Mouse (Mus musculus) hindbrain, embryonic 15.5 days (tissue): Measurements from ENCODE around the gene Lrrc4c. TPM values are rescaled to one million over a fixed set of nuclear protein-coding genes. Genes with fewer than 3 reads are reported as not detected.

Experiments used
- ATAC-seq: fragments of 200-750 bp; cut with Nextera tagmentation; 2 replicates; pipeline ENCODE4 v1.8.0; 2017; ENCODE audit warnings: low read depth, moderate number of reproducible peaks, moderate TSS enrichment; ENCODE audit not compliant: low FRiP score
- H3K27ac ChIP-seq: fragments of 300-500 bp; sonication (generic); replicated peaks from 2 replicates; pipeline ENCODE4 v1.5.1; 2015; ENCODE audit warnings: mild to moderate bottlenecking, inconsistent platforms
- H3K27me3 ChIP-seq: fragments of 300-500 bp; sonication (generic); 2 replicates; pipeline ENCODE4 v1.6.1; 2015; ENCODE audit warnings: control low read depth, inconsistent platforms
- H3K36me3 ChIP-seq: fragments of 300-500 bp; sonication (generic); 2 replicates; pipeline ENCODE4 v1.6.1; 2015; ENCODE audit warnings: control low read depth, inconsistent platforms
- H3K4me1 ChIP-seq: fragments of 300-500 bp; sonication (generic); replicated peaks from 2 replicates; pipeline ENCODE4 v1.6.1; 2015; ENCODE audit warnings: control low read depth, inconsistent platforms
- H3K4me2 ChIP-seq: fragments of 300-500 bp; sonication (generic); 2 replicates; pipeline ENCODE4 v1.6.1; 2015; ENCODE audit warnings: moderate library complexity, mild to moderate bottlenecking, inconsistent platforms
- H3K4me3 ChIP-seq: fragments of 300-500 bp; sonication (generic); 2 replicates; pipeline ENCODE4 v1.5.1; 2015; ENCODE audit warnings: mild to moderate bottlenecking, inconsistent platforms
- H3K9ac ChIP-seq: fragments of 300-500 bp; sonication (generic); 2 replicates; pipeline ENCODE4 v1.6.1; 2015; ENCODE audit warnings: inconsistent platforms
- H3K9me3 ChIP-seq: fragments of 300-500 bp; sonication (generic); 2 replicates; pipeline ENCODE4 v1.6.1; 2016; ENCODE audit warnings: control low read depth, inconsistent platforms
- WGBS: fragments of 180-500 bp; shearing (Covaris S2); methylation state at CpG from one replicate; pipeline ENCODE4 v1.1.7; 2015; 5-methylcytosine and 5-hydroxymethylcytosine counted together
- polyA plus RNA-seq: library from polyadenylated mRNA; unstranded; fragments of >200 nt; fragmentation: Nextera tagmentation; extraction: Ambion mirVana; gene quantifications from 2 replicates; pipeline ENCODE4 v1.2.1, GENCODE M21; 2015

Lrrc4c gene
- polyA plus RNA-seq, 1 experiment from 2014 or later, result 35.0 TPM

GRCm38 (mm10) chr2:97466243-97466793, 1148.3 kb downstream of the Lrrc4c start:
- peak overlapping the region; percentile 95 for H3K27ac ChIP-seq
- no peaks in the 10 kb centered on the region for H3K27me3 ChIP-seq
- peak overlapping the region; percentile 71 for H3K4me2 ChIP-seq
- H3K9me3 ChIP-seq, result no peaks in the 10 kb centered on the region
- H3K36me3 ChIP-seq, result no peaks in the 10 kb centered on the region
- H3K4me3 ChIP-seq, result peak overlapping the region; percentile 73
- H3K4me1 ChIP-seq, result peaks cover 21% of the 10 kb centered on the region
- H3K9ac ChIP-seq, result peak overlapping the region; percentile 70
- ATAC-seq, result peak; percentile 90
- WGBS, result under 1% methylated on average over 25 of the region's 25 CpGs

DNA sequence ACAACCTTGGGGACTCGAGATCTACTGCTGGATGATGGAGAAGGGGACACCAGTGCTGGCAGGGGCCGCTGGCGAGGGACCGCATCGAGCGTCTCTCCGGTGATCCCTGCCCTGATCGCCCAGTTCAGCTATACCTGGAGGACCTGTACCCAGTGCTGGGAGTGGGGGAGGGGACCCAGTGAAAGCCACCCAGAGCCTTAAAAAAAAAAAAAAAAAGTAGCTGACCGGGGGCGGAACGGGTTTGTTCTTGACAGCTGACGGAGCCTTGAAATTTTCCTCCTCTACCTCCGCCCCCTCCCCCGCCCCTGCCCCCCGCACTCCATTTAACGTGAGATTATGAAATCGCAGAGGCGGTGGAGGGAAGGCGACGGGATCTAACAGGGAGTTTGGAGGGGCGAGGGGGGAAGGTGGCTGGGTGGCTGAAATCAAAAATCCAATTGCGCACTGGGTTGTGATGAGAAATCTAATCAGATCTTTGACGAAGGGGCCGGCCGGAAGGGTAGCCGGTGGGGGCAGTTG, 1149.1 kb downstream of the Lrrc4c start:
- Histone ChIP-seq H3K4me2 (peak overlapping the region; percentile 71), H3K4me3 (peak overlapping the region; percentile 73), H3K9me3 (no peaks in the 10 kb centered on the region), H3K27ac (peak overlapping the region; percentile 95), H3K27me3 (no peaks in the 10 kb centered on the region), H3K9ac (peak overlapping the region; percentile 70), H3K36me3 (no peaks in the 10 kb centered on the region), H3K4me1 (peaks cover 26% of the 10 kb centered on the region)
- WGBS, result under 1% methylated on average over 26 of the region's 26 CpGs
- peak; percentile 81 for ATAC-seq

GRCm38 (mm10) chr2:97467664-97468063, 1149.7 kb downstream of the Lrrc4c start:
- no peaks in the 10 kb centered on the region for H3K27me3 ChIP-seq
- peak overlapping the region; percentile 71 for H3K4me2 ChIP-seq
- H3K27ac ChIP-seq, result peak overlapping the region; percentile 95
- ATAC-seq, result no peak
- peak overlapping the region; percentile 70 for H3K9ac ChIP-seq
- 5% methylated on average over 8 of the region's 8 CpGs for WGBS
- H3K4me3 ChIP-seq, result peak overlapping the region; percentile 73
- H3K9me3 ChIP-seq, result no peaks in the 10 kb centered on the region
- H3K4me1 ChIP-seq, result peaks cover 29% of the 10 kb centered on the region
- H3K36me3 ChIP-seq, result no peaks in the 10 kb centered on the region

- H3K27me3 ChIP-seq, result no peaks in the 10 kb centered on the region
- H3K27ac ChIP-seq, result peak overlapping the region; percentile 70
- H3K36me3 ChIP-seq, result no peaks in the 10 kb centered on the region
- H3K9me3 ChIP-seq, result no peaks in the 10 kb centered on the region
- H3K4me3 ChIP-seq, result peak overlapping the region; percentile 73
- peaks cover 33% of the 10 kb centered on the region for H3K4me1 ChIP-seq
- 18% methylated on average over 5 of the region's 5 CpGs for WGBS
- peak overlapping the region; percentile 71 for H3K4me2 ChIP-seq
- ATAC-seq, result no peak
- peak overlapping the region; percentile 70 for H3K9ac ChIP-seq
Observed at GRCm38 (mm10) chr2:97468372-97468771, 1150.4 kb downstream of the Lrrc4c start.

GRCm38 (mm10) chr2:97469396-97469795, 1151.4 kb downstream of the Lrrc4c start:
- no peaks in the 10 kb centered on the region for H3K36me3 ChIP-seq
- no peaks in the 10 kb centered on the region for H3K9me3 ChIP-seq
- peak overlapping the region; percentile 70; the same call in 1 of the 2 replicates for H3K27ac ChIP-seq
- H3K27me3 ChIP-seq, result no peaks in the 10 kb centered on the region
- no peak for ATAC-seq
- peaks cover 33% of the 10 kb centered on the region for H3K4me1 ChIP-seq
- 0 out of 2 replicates have a peak overlapping the region, but pooled peaks have one; percentile 33 for H3K9ac ChIP-seq
- WGBS, result 62% methylated on average over 2 of the region's 2 CpGs
- H3K4me2 ChIP-seq, result peak overlapping the region; percentile 71
- peak overlapping the region; percentile 73 for H3K4me3 ChIP-seq

DNA sequence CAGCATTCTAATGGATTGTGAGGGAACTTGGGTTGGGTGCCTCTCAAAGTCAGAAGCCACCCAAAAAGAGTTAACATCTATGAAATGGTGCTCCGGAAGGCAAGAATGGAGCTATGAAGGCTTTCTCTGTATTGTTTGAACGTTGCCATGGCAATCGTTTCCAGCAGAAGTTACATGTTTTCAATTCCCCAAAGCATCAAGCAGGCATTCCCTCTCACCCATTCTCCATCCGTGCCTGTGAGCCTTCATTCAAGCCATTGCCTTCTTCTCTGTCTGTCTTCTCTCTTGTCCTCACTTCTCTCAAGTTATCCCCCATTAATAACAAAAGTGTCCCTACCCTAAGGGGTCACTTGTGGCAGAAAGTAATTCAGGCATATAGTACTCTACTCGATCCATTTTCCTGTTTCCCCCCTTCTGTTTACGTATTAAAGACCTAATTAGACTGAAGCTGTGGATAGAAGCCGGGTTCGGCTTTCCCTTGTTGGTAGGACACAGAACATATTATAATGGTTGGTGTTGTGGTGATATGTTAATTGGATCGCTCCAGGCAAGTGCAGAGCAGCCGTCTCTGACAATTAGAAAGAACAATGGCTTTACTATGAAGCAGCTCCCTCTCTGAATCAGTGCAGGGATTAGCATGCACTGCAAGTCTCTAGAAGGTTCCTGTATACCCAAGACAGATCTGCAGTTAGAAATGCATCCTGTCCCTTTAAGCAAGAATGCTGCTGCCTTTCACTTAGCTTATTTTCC, 1160.4 kb downstream of the Lrrc4c start:
- peak; percentile 89 for ATAC-seq
- WGBS, result 19% methylated on average over 10 of the region's 10 CpGs
- peak overlapping the region; percentile 19 for H3K4me3 ChIP-seq
- H3K27me3 ChIP-seq, result no peaks in the 10 kb centered on the region
- H3K9ac ChIP-seq, result 0 out of 2 replicates have a peak overlapping the region, but pooled peaks have one; percentile 22
- H3K36me3 ChIP-seq, result no peaks in the 10 kb centered on the region
- H3K9me3 ChIP-seq, result no peaks in the 10 kb centered on the region
- peak overlapping the region; percentile 85 for H3K27ac ChIP-seq
- H3K4me2 ChIP-seq, result peak overlapping the region; percentile 52
- H3K4me1 ChIP-seq, result peaks cover 16% of the 10 kb centered on the region

DNA sequence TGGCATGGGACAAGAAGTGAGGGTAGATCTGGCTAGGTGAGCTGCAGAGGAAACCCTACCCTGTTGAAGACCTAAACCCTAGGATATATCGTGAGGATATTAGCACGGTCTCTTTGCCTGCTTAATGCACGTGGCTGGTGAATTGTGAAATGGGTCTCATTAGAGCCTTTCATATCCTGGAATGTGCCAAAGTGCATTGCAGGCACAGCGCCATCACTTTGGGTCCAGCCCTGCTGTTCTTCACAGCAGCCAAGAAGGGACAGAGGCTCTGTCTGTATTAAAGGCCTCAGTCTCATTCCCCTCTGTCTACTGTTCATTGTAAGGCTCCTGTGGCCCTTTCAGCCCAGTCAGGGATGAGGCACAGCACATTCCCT, 1160.9 kb downstream of the Lrrc4c start:
- H3K27me3 ChIP-seq, result no peaks in the 10 kb centered on the region
- H3K4me2 ChIP-seq, result peak overlapping the region; percentile 52
- ATAC-seq, result peak; percentile 82
- no peaks in the 10 kb centered on the region for H3K9me3 ChIP-seq
- 28% methylated on average over 4 of the region's 4 CpGs for WGBS
- no peaks in the 10 kb centered on the region for H3K36me3 ChIP-seq
- peak overlapping the region; percentile 19 for H3K4me3 ChIP-seq
- 0 out of 2 replicates have a peak overlapping the region, but pooled peaks have one; percentile 22 for H3K9ac ChIP-seq
- peak overlapping the region; percentile 85 for H3K27ac ChIP-seq
- peaks cover 16% of the 10 kb centered on the region for H3K4me1 ChIP-seq

DNA sequence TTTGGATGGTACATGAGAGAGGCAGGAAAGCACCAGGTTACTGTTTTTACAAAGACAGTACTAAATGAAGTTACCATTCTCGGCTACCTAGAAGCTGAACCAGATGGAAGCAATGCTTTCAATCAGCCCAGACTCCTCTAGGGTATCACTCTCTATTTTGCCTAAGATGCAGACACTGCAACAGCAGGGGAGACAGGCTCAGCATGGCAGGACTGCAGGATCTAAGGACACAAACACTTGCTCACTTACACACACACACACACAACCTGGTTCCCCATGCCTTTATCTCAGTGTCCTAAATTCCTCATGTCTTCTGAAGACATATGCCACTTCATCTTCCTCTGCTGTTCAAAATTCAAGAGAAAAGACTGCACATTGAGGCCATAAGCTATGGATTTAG, 1167.0 kb downstream of the Lrrc4c start:
- 48% methylated on average over 1 of the region's 1 CpGs for WGBS
- Histone ChIP-seq H3K9ac (no peak overlapping the region), H3K4me2 (no peak overlapping the region), H3K27ac (0 out of 2 replicates have a peak overlapping the region, but pooled peaks have one; percentile 2), H3K27me3 (no peaks in the 10 kb centered on the region), H3K4me3 (no peak overlapping the region), H3K36me3 (no peaks in the 10 kb centered on the region), H3K9me3 (no peaks in the 10 kb centered on the region), H3K4me1 (peaks cover 15% of the 10 kb centered on the region)
- ATAC-seq, result no peak

GRCm38 (mm10) chr2:97485609-97486008, 1167.6 kb downstream of the Lrrc4c start:
- Histone ChIP-seq H3K4me2 (no peak overlapping the region), H3K36me3 (no peaks in the 10 kb centered on the region), H3K27ac (0 out of 2 replicates have a peak overlapping the region, but pooled peaks have one; percentile 2), H3K4me1 (peaks cover 15% of the 10 kb centered on the region), H3K9me3 (no peaks in the 10 kb centered on the region), H3K4me3 (no peak overlapping the region), H3K9ac (no peak overlapping the region), H3K27me3 (no peaks in the 10 kb centered on the region)
- ATAC-seq, result no peak
- WGBS, result 52% methylated on average over 2 of the region's 2 CpGs

- 0 out of 2 replicates have a peak, but pooled peaks have one; percentile 23 for ATAC-seq
- Histone ChIP-seq H3K4me3 (no peak overlapping the region), H3K27me3 (no peaks in the 10 kb centered on the region), H3K36me3 (no peaks in the 10 kb centered on the region), H3K27ac (peak overlapping the region; percentile 18; the same call in 1 of the 2 replicates), H3K4me1 (peaks cover 15% of the 10 kb centered on the region), H3K9me3 (no peaks in the 10 kb centered on the region), H3K4me2 (no peak overlapping the region; the same call in 1 of the 2 replicates), H3K9ac (no peak overlapping the region)
- WGBS, result 35% methylated on average over 5 of the region's 5 CpGs
Observed at GRCm38 (mm10) chr2:97487567-97487966, 1169.6 kb downstream of the Lrrc4c start.

DNA sequence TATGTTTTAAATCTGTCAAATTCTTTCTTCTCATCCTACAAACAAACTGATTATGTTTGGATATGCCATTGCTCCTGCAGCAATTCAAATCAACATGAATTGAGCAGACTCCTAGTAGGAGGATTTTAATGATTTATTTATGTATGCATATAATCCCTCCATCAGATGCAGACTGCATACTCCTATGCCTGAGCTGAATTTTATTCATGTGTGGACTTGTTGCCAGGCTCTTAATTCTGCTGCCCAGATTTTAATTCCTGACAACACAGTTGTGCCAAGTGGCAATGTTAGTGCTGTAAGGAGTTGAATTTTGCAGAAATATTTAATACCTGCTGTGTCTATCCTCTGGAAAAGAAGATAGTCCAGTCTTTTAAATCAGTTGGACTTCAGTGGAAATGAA, 1179.1 kb downstream of the Lrrc4c start:
- Histone ChIP-seq H3K36me3 (no peaks in the 10 kb centered on the region), H3K4me3 (no peak overlapping the region), H3K4me2 (no peak overlapping the region), H3K9ac (no peak overlapping the region), H3K4me1 (no peaks in the 10 kb centered on the region), H3K27me3 (no peaks in the 10 kb centered on the region), H3K27ac (no peak overlapping the region), H3K9me3 (no peaks in the 10 kb centered on the region)
- ATAC-seq, result no peak

DNA sequence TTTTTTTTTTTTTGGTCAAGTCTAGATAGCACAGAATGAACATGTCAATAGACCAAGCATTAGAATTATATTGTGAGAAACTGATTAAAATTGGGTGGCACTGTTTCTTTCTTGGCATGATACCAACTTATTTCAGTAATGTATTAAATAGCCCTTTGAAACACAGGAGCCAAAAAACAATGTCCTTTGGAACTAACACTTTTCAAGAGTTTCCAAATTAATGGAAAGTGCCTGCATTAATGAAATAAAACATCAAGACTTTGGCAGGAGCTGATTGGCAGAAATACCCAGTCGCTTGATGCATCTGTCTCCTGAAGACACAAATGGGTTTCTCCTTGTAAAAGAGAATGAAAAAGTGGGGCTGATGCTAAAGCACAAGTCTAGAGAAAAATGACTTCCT, 1184.5 kb downstream of the Lrrc4c start:
- Histone ChIP-seq H3K36me3 (no peaks in the 10 kb centered on the region), H3K4me2 (no peak overlapping the region), H3K27me3 (no peaks in the 10 kb centered on the region), H3K4me1 (no peaks in the 10 kb centered on the region), H3K4me3 (no peak overlapping the region), H3K9me3 (no peaks in the 10 kb centered on the region), H3K27ac (no peak overlapping the region), H3K9ac (no peak overlapping the region)
- ATAC-seq, result no peak
- WGBS, result 73% methylated on average over 1 of the region's 1 CpGs
